Mouse (Mus musculus): Measurements from ENCODE around the gene 0610010K14Rik.

0610010K14Rik gene

DNA sequence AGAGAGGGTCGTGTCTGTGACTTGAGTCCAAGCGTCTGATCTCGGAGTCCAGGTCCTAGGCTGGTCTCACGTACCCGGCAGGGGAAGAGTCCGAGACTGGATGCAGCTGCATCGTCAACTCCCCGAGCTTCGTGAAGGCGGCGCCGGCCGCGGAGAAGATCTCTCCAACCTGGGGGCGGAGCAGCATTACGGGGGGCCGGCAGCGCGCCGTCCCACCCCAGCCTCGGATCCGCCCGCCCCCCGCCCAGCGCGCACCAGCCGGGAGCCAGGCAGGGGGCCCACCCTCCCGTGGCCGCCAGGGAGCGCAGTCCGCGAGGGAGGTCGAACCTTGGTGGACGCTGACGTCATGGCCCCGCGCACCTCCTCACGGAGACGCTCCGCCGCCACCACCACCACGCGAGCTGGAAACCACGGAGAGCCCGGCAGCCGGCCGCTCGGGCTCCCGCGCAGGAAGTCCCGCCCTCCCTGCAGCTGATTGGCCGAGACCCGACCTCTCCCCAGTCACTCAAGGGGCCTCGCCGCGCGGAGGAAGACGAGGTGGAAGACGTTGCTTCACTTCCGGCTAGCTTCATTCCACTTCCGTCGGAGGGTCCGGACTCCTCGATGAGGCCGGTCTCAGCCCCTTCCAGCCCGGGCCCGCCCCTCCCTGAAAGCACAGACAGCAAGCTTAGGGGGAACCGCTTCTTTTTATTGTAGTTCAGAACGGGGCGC is at the start of gene 0610010K14Rik:
Gene 0610010K14Rik, minus strand, starts transcription at position 458 of the 711 bp plus-strand sequence.
- in situ Hi-C loops (cut with MboI, MseI), result no loop called here

DNA sequence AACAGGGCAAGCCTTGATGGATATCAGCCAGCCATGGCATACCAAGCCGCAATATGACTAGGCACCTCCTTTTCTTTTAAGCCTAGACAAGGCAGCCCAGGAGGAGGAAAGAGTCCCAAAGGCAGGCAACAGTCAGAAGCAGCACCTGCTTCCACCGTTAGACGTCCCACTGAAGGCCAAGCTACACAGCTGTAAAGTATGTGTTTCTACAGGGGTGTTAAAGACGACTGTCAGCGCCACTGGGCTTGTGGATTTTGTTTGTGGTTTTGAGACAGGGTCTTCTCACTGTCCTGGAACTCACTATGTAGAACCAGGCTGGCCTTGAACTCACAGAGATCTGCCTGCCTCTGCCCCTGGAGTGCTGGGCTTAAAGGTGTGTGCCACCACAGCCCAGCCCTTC is 48.0 kb upstream of the 0610010K14Rik start:
- in situ Hi-C loops (cut with MboI, MseI), result no loop called here

DNA sequence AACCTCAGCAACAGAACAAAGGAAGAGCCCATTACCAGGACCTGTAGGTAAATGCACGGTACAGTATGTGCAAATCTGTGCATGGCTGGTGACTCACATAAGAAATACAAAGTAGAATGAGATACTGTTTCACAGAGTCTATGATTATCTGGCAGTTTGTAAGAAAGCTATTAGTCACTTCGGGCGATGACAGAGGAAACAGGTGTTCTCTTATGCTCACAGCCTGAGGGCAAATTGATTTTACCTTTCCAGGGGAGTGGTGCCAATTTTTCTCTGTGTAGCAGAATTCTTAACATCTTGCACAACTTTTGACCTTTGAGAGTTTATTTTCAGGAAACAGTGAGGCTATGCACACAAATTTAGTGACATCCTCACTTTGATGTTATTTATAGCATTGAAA is 47.0 kb upstream of the 0610010K14Rik start:
- in situ Hi-C loops (cut with MboI, MseI), result no loop called here

- in situ Hi-C loops (cut with MboI, MseI), result no loop called here
Observed at GRCm38 (mm10) chr11:70283666-70284065, 46.0 kb upstream of the 0610010K14Rik start.

DNA sequence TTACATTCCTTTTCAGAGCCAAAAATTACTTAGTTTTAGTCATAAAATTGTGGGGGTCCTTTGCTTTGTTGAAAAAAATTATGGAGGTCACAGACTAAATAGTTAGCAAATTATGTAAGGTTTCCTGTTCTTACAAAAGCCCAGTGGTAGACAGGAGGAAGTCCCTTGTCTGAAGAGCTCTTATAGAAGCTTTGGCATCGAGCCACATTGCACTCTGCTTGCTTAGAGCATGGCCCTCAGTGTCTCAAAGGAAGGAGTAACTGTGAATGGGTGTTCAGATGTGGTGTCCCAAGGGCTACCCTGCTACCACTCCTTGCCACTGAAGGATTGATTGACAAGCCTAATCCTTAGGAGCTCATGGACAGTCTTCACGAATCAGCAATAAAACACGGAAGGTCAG is 42.7 kb upstream of the 0610010K14Rik start:
- in situ Hi-C loops (cut with MboI, MseI), result no loop called here

GRCm38 (mm10) chr11:70278961-70279360 is 41.2 kb upstream of the 0610010K14Rik start:
- in situ Hi-C loops (cut with MboI, MseI), result no loop called here

- in situ Hi-C loops (cut with MboI, MseI), result no loop called here
Observed at GRCm38 (mm10) chr11:70271641-70272040, 33.9 kb upstream of the 0610010K14Rik start.

DNA sequence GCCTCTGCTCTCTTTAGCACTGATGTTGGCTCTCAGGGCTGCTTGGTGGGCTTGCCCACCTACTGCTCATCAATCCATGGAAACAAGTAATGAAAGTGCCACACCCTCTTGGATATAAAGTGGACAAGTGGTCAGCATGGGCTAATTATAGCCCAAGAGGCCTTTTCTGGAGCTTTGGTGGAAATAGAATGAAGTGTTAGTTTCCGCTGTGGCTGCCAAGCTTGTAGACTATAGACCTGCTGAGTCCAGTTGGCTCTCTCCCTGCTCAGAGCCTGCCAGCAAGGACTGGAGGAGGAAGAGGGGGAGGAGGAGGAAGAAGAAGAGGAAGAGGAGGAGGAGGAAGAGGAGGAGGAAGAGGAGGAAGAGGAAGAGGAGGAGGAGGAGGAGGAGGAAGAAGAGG is 28.7 kb upstream of the 0610010K14Rik start:
- in situ Hi-C loops (cut with MboI, MseI), result no loop called here

- in situ Hi-C loops (cut with MboI, MseI), result no loop called here
Observed at GRCm38 (mm10) chr11:70265819-70266218, 28.1 kb upstream of the 0610010K14Rik start.

DNA sequence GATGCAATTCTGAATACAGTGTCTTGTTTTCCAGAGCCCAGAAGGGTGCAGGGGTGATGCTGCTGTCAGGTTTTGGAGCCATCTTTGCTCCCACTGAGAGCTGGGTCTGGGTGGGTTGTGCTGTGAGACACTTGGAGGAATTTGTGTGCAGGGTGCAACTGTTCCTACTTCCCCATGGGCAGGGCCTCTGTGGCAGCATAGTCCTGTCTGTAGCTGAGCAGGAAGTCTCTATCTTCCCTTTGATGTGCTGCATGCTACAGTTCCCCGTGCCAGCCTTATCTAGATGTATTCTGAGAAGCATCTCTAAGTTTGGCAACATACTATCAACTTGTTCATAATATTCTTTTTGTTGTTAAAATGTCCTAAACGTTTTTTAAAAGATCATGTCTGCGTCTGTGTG is 27.5 kb upstream of the 0610010K14Rik start:
- in situ Hi-C loops (cut with MboI, MseI), result no loop called here

GRCm38 (mm10) chr11:70259035-70259434 is 21.3 kb upstream of the 0610010K14Rik start:
- in situ Hi-C loops (cut with MboI, MseI), result no loop called here

GRCm38 (mm10) chr11:70254931-70255531 is 17.3 kb upstream of the 0610010K14Rik start, which contains the start of gene Alox12:
TSS of gene Alox12 (minus strand) at chr11:70255353.
- in situ Hi-C loops (cut with MboI, MseI), result loop anchor here in 1 of 2 experiments (5.0 kb wide), 1 partner anchor 62 kb away; no protein-coding TSS in a partner anchor

GRCm38 (mm10) chr11:70254337-70254736 is 16.6 kb upstream of the 0610010K14Rik start:
- in situ Hi-C loops (cut with MboI, MseI), result loop anchor here in 1 of 2 experiments (5.0 kb wide), 1 partner anchor 63 kb away; no protein-coding TSS in a partner anchor

DNA sequence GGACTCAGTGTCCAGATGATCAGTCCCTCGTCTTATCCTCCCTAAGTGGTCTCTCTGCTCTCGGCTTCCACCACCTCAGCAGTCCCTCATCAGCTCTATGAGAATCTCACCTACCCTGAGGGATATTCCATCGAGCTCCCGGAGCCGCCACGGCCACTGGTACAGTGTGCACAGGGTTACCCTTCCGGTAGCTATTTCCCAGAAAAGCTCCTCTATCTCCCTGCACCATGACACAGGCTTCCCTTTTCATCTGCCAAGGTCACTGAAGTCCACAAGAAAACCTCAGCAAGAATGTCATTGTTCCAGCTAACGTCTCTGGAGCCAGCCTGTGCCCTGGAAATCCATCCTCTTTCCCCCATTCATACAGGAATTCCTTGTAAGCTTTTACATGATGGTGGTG is 14.1 kb upstream of the 0610010K14Rik start:
- in situ Hi-C loops (cut with MboI, MseI), result loop anchor here in 1 of 2 experiments (5.0 kb wide), 1 partner anchor 65 kb away; no protein-coding TSS in a partner anchor

GRCm38 (mm10) chr11:70250150-70250549 is 12.4 kb upstream of the 0610010K14Rik start:
- in situ Hi-C loops (cut with MboI, MseI), result loop anchor here in 1 of 2 experiments (5.0 kb wide), 1 partner anchor 67 kb away; no protein-coding TSS in a partner anchor

GRCm38 (mm10) chr11:70247136-70247845 is 9.6 kb upstream of the 0610010K14Rik start:
- in situ Hi-C loops (cut with MboI, MseI), result no loop called here

- in situ Hi-C loops (cut with MboI, MseI), result no loop called here
Observed at GRCm38 (mm10) chr11:70242591-70242990, 4.9 kb upstream of the 0610010K14Rik start.

DNA sequence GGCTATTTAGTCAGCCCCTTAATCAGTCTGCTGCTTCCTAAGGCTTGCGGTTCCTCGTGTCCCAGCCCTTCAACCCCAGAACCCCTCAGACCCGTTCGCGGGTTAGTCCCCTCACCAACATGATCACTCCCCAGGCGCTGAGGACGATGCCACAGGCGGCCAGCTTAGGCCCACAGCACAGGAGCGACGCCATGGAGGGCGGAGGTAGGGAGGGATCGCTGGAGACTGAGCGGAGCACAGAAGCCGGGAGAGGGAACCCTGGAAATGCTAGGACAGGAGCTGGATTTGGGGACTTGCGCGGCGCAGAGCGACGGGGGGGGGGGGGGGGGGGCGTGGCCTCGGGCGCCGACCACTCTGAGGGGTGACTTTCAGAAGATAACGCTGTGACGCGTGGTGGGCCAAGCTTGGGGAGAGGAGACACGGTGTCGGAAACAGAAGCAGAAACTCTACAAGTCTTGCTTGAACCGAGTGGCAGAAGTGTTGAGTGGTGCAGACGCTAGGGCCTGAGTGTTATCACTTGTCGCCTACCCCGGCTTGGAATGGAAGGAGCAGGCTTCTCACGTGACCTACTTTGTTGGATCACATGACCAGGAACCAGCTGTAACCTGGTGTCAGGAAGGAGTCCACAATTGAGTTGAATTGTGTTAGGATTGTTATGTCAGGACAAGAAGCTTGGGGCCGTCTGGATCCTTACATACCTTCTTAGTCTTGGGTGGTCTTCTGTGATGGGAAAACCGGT is 2.0 kb upstream of the 0610010K14Rik start, which contains the start of the genes Gm21988 and Rnasek:
Gene Gm21988, minus strand, starts transcription at position 290 of the 739 bp plus-strand sequence.
Gene Rnasek, minus strand, starts transcription at position 302 of the 739 bp plus-strand sequence.
- in situ Hi-C loops (cut with MboI, MseI), result no loop called here

DNA sequence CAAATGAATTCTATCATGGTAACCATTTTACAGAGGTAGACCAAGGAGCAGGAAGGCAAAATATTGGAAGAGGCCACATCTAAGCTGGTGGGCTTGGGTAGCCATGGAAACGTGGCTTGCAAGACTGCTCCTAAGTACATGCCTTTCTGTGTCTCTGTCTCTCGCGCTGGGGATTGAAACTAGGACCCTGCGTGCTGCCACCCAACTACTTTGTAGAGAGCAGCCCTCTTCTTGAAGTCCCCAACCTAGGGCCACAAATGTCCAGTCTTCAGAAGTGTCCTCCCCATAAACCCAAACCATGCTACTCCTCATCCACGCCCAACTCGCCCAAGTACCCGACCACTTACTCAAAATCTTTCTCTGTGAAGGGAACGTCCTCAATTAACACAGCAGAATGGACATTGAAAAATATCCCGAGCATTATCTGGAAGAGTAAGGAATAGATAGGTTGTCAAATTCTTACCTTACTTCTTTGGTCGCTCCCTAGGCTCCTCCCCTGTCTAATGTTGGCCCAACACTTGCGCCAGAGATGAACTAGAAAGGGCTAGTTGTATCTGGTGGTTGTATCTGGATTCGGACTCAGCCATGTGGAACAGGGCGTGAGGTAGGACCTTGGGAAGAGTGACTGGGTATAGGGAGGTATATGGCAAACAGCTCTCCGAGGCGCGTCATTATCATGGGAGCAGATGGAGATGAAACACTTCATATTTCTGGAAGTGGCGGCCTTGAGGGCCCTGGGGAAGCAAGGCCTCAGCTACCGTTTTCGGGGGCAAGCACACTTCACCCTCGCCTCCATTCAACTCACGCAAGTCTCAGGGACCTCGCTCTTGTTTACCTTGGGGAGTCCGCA is 1.1 kb upstream of the 0610010K14Rik start:
- in situ Hi-C loops (cut with MboI, MseI), result no loop called here

DNA sequence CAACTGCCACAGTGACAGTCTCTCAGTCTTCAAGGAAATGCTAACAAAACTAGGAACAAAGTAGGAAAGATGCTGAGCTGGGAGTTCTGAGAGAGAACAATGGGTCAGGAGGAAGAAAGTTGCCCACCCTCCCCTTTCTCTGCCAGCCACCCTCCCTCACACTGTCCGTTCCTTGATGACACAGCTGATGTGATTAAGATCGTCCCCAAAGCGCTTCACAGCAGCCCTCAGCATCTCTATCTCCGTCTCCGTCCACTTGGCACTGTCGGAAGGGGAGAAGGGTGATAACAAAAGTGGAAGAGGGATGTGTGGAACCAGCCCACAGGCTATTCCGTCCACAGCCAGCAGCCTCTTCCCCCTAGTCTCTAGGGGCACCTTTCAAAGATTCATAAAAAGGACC is 997 bp downstream of the 0610010K14Rik start:
- in situ Hi-C loops (cut with MboI, MseI), result no loop called here
